Mouse (Mus musculus): ENCODE measurements around the gene AI467606. TPM values are rescaled to one million over a fixed set of nuclear protein-coding genes. Genes with fewer than 3 reads are reported as not detected.

The AI467606 gene
- polyA plus RNA-seq, 1 experiment, result 2.1 TPM

DNA sequence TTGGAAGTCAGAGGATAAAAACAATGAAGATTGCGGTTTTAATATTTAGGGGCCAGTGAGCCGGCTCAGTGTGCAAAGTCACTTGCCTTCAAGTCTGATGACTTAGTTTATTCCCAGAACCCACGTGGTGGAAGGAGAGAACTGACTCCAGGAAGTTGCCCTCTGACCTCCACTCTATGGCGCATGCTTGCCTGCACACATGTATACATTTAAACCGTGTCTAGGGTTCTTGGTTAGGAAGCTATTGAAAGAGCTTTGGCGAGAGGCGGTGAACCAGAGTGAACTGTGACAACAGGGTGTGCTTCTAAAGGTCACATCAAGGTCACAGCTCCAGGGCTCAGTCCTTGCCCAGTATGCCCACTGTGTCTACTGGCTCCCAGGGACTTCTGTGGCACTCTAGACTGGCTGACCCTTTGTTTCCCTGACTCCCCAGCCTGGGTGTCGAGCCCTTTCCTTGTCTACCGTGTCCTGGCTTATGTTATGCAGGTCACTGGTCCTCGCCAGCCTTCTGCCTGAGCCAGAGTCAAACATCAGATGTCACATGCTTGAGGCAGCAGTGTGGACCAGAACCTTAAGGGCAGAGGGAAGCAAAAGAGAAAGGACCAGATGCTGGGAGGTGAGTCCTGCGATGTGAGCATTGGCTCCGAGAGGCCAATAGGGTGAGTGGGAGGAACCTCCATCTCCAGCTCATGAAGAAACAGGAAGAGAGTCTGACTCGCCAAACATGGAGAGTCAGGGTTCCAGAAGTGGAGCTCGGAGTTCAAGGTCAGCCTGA lies 27.7 kb downstream of the AI467606 start:
- 49% methylated on average over 14 of the region's 14 CpGs for WGBS
- no peak for TF ChIP-seq CTCF (IDR thresholded peaks at IDR 0.05; ENCODE audit: borderline replicate concordance, insufficient read depth, low read depth, low read length)
- no peak for TF ChIP-seq POLR2A (IDR thresholded peaks at IDR 0.05; ENCODE audit: borderline replicate concordance, insufficient read depth, low read length)

GRCm38 (mm10) chr7:127121061-127121910 lies 30.1 kb downstream of the AI467606 start:
- Histone ChIP-seq H3K27ac (ENCODE audit: insufficient read depth, low read length) (no peak overlapping the region), H3K27me3 (ENCODE audit: control insufficient read depth, insufficient read depth, low read length) (no peaks in the 10 kb centered on the region; the same call in 1 of the 2 replicates), H3K4me3 (replicated peaks; ENCODE audit: insufficient read depth, low read depth, low read length) (no peak overlapping the region), H3K4me1 (ENCODE audit: control insufficient read depth, insufficient read depth, low read length) (no peaks in the 10 kb centered on the region)
- no peak for DNase-seq
- no peak for TF ChIP-seq CTCF (IDR thresholded peaks at IDR 0.05; ENCODE audit: borderline replicate concordance, insufficient read depth, low read depth, low read length)
- TF ChIP-seq POLR2A (IDR thresholded peaks at IDR 0.05; ENCODE audit: borderline replicate concordance, insufficient read depth, low read length), result no peak
- WGBS, result 19% methylated on average over 21 of the region's 21 CpGs

More for the DNA sequence above, 27.7 kb downstream of the AI467606 start:
- Histone ChIP-seq H3K27me3 (ENCODE audit: control insufficient read depth, insufficient read depth, low read length) (no peaks in the 10 kb centered on the region; the same call in 1 of the 2 replicates), H3K4me1 (ENCODE audit: control insufficient read depth, insufficient read depth, low read length) (no peaks in the 10 kb centered on the region), H3K4me3 (replicated peaks; ENCODE audit: insufficient read depth, low read depth, low read length) (no peak overlapping the region), H3K27ac (ENCODE audit: insufficient read depth, low read length) (no peak overlapping the region)
- DNase-seq, result no peak

DNA sequence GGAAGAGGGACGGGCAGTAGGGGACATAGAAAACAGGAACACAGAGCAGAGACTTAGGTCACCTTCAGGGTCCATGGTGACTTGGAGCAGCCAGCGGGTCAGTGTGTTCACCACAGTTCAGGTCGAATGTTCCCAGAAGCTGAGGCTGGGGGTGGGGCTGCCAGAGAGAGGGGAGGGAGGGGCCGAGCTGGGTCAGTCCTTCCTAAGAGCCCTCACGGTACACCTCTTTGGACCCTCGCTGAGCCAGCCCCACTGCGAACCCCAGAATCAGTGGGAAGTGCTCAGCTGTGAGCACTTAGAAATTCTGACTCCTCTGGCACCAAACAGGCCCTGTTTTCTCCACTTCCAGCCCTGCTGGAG lies 30.7 kb downstream of the AI467606 start, which contains the start of gene Qprt:
Qprt (minus strand) TSS at position 316 of the 360 bp plus-strand sequence.
- TF ChIP-seq CTCF (IDR thresholded peaks at IDR 0.05; ENCODE audit: borderline replicate concordance, insufficient read depth, low read depth, low read length), result no peak
- TF ChIP-seq POLR2A (IDR thresholded peaks at IDR 0.05; ENCODE audit: borderline replicate concordance, insufficient read depth, low read length), result no peak
- WGBS, result 24% methylated on average over 7 of the region's 7 CpGs
- no peak for DNase-seq

DNA sequence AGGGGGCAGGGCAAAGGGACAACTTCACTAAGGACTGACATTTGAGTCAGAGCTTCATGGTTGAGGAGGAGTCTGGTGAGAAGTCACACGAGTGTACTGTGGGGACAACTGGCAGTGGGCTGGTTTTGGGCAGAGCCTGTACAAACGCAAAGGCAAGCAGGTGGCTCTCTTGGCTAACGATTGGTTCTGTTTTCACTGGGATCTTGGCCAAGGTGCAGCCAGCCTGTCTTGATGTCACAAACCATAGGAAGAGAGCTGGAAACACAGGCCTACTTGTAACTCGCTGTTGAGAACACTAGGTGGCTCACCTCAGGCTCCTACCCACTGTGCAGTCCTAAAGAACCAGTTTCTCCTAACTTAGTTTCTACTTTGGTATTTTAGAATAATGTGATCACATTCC lies 38.5 kb downstream of the AI467606 start:
- DNase-seq, result peak; percentile 33 to 68
- Histone ChIP-seq H3K27ac (ENCODE audit: insufficient read depth, low read length) (no peak overlapping the region), H3K4me3 (replicated peaks; ENCODE audit: insufficient read depth, low read depth, low read length) (no peak overlapping the region), H3K27me3 (ENCODE audit: control insufficient read depth, insufficient read depth, low read length) (no peaks in the 10 kb centered on the region; the same call in 1 of the 2 replicates), H3K4me1 (ENCODE audit: control insufficient read depth, insufficient read depth, low read length) (peaks cover 5% of the 10 kb centered on the region)
- TF ChIP-seq CTCF (IDR thresholded peaks at IDR 0.05; ENCODE audit: borderline replicate concordance, insufficient read depth, low read depth, low read length), result peak; percentile 59; the same call in 1 of the 2 replicates
- no peak for TF ChIP-seq POLR2A (IDR thresholded peaks at IDR 0.05; ENCODE audit: borderline replicate concordance, insufficient read depth, low read length)
- WGBS, result under 1% methylated on average over 4 of the region's 4 CpGs

More for the DNA sequence above, 30.7 kb downstream of the AI467606 start, which contains the start of gene Qprt:
- H3K4me3 ChIP-seq (replicated peaks; ENCODE audit: insufficient read depth, low read depth, low read length), result no peak within 1 kb of the TSS
- H3K27ac ChIP-seq (ENCODE audit: insufficient read depth, low read length), result no peak within 1 kb of the TSS
- H3K4me1 ChIP-seq (ENCODE audit: control insufficient read depth, insufficient read depth, low read length), result no peaks in the 10 kb centered on the region
- H3K27me3 ChIP-seq (ENCODE audit: control insufficient read depth, insufficient read depth, low read length), result no peaks in the 10 kb centered on the region; the same call in 1 of the 2 replicates

- Histone ChIP-seq H3K27me3 (ENCODE audit: control insufficient read depth, insufficient read depth, low read length) (no peaks in the 10 kb centered on the region; the same call in 1 of the 2 replicates), H3K4me1 (ENCODE audit: control insufficient read depth, insufficient read depth, low read length) (peaks cover 5% of the 10 kb centered on the region), H3K4me3 (replicated peaks; ENCODE audit: insufficient read depth, low read depth, low read length) (no peak overlapping the region), H3K27ac (ENCODE audit: insufficient read depth, low read length) (no peak overlapping the region)
- no peak for TF ChIP-seq CTCF (IDR thresholded peaks at IDR 0.05; ENCODE audit: borderline replicate concordance, insufficient read depth, low read depth, low read length)
- TF ChIP-seq POLR2A (IDR thresholded peaks at IDR 0.05; ENCODE audit: borderline replicate concordance, insufficient read depth, low read length), result no peak
- no peak for DNase-seq
- WGBS, result 23% methylated on average over 5 of the region's 5 CpGs
Measured at GRCm38 (mm10) chr7:127133125-127133524, 42.0 kb downstream of the AI467606 start.

DNA sequence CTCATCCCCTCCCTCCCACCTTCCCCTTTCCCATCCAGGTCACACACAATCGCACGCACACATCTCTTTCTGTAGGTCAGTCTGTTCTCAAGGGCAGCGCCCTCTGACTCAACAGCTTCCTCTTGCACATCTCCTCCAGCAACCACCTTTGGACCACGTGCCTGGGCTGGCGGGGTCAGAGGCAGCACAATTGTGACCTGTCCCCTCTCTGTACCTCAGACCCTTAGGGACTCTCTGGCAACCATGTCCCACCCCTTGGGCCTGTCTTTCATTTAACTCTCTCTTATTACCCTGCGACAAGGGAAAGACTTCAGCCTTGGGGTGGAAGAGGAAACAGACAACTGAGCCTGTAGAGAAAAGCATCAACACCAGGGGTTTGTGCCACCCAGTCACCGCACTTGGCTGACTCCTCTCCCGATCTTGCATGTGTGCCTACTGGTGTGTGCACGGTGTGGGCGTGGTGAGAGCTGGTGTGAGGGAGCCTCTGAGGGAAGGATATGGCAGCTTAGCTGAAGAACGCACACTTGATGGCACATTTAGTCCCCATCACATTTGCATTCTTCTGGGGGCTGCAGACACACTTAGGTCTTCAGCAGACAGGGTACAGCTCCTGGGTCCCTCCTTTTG lies 43.8 kb downstream of the AI467606 start:
- H3K27me3 ChIP-seq (ENCODE audit: control insufficient read depth, insufficient read depth, low read length), result no peaks in the 10 kb centered on the region
- WGBS, result 80% methylated on average over 11 of the region's 11 CpGs
- no peak for DNase-seq
- no peak overlapping the region for H3K4me3 ChIP-seq (replicated peaks; ENCODE audit: insufficient read depth, low read depth, low read length)
- H3K27ac ChIP-seq (ENCODE audit: insufficient read depth, low read length), result no peak overlapping the region
- no peaks in the 10 kb centered on the region for H3K4me1 ChIP-seq (ENCODE audit: control insufficient read depth, insufficient read depth, low read length)
- TF ChIP-seq CTCF (IDR thresholded peaks at IDR 0.05; ENCODE audit: borderline replicate concordance, insufficient read depth, low read depth, low read length), result no peak
- TF ChIP-seq POLR2A (IDR thresholded peaks at IDR 0.05; ENCODE audit: borderline replicate concordance, insufficient read depth, low read length), result no peak
